Mouse (Mus musculus) hindbrain, embryonic 10.5 days (tissue): ENCODE data around the gene Nudc. TPM values are rescaled to one million over a fixed set of nuclear protein-coding genes. Genes with fewer than 3 reads are reported as not detected.

Experiments
- polyA plus RNA-seq: library from polyadenylated mRNA; unstranded; fragments of >200 nt; fragmentation: Nextera tagmentation; extraction: Ambion mirVana; gene quantifications from 2 replicates; pipeline ENCODE4 v1.2.1, GENCODE M21; 2016

Nudc gene
- polyA plus RNA-seq, 1 experiment from 2014 or later, result 438 TPM

Other genes starting within 250 kb of the Nudc start
- gene Wdtc1, start 192.5 kb downstream of the Nudc start, polyA plus RNA-seq, result 19.5 and 22.0 TPM in 2 replicates
- 8.0 and 8.6 TPM in 2 replicates for gene Slc9a1, start 176.3 kb downstream of the Nudc start, polyA plus RNA-seq
- gene Tent5b, start 65.9 kb downstream of the Nudc start, polyA plus RNA-seq, result 1.2 and 2.1 TPM in 2 replicates
- gene Trnp1, start 47.4 kb downstream of the Nudc start, polyA plus RNA-seq, result 1.1 and 1.3 TPM in 2 replicates
- gene Kdf1, start 27.0 kb downstream of the Nudc start, polyA plus RNA-seq, result 3.9 and 5.6 TPM in 2 replicates
- gene Nr0b2, start 7.4 kb upstream of the Nudc start, polyA plus RNA-seq, result 0.31 TPM in 1 of 2 replicates, not detected in the other
- gene Gpatch3, start 28.7 kb upstream of the Nudc start, polyA plus RNA-seq, result 10.0 and 10.8 TPM in 2 replicates
- 28.5 and 29.1 TPM in 2 replicates for gene Gpn2, start 38.4 kb upstream of the Nudc start, polyA plus RNA-seq
- gene Sfn, start 56.2 kb upstream of the Nudc start, polyA plus RNA-seq, result 16.5 and 33.5 TPM in 2 replicates
- gene Zdhhc18, start 104.2 kb upstream of the Nudc start, polyA plus RNA-seq, result 1.9 and 3.1 TPM in 2 replicates
- 14.5 and 16.8 TPM in 2 replicates for gene Pigv, start 126.7 kb upstream of the Nudc start, polyA plus RNA-seq
- gene Arid1a, start 210.8 kb upstream of the Nudc start, polyA plus RNA-seq, result 36.0 and 37.5 TPM in 2 replicates